Mouse (Mus musculus) gastrocnemius, postnatal 25 days (tissue): Measurements from ENCODE around the gene Arl3. TPM values are rescaled to one million over a fixed set of nuclear protein-coding genes. Genes with fewer than 3 reads are reported as not detected.

ENCODE experiments used
- DNase-seq: peaks from one replicate; pipeline ENCODE4 v3.0.0; 2022
- total RNA-seq, 2 experiments: library from RNA; stranded (reverse); gene quantifications; 1 replicate in 1 of 2; 2 replicates in 1 of 2; pipeline ENCODE4 v1.2.3; 2021

The Arl3 gene
- total RNA-seq, 2 experiments from 2014 or later = 49.6 to 55.8 TPM

GRCm38 (mm10) chr19:46500581-46501341, 72.2 kb downstream of the Arl3 start:
- DNase-seq = peak; percentile 42

DNA sequence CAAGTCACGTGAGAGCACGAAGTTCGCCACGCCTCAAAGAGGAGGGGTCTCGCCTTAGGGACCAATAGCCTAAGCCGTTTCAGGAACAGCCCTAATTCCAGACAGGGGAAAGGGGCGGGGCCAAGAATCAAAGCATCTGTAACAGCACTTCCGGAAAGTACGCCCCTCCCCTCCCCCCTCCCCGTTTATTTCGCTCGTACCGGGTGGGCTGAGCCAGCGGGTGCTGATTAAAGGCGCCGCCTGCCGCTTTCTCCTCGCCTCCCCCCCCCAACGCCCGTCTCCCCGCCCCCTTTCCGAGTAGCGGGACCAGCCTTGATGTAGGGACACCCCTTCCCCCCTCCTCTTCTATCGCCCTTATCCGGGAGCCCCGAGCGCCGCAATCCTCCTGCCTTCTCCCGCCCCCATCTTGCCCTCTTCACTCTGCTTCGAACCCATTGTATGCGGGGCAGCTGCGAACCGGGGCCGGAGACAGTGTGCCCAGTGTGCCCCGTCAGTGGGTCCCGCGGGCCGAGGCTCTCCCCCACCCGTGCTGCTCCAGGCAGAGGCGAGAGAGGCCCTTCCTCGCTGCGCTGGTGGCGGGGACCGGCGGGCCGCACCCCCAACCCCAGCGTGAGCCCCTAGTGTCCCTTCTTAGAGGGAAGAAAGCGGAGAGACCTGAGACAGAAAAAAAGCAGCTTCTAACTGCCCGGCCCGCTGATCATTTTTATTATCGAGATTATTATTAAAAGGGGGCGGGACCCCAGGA, 73.0 kb downstream of the Arl3 start:
- DNase-seq = peak; percentile 97

- DNase-seq = no peak
Measured at GRCm38 (mm10) chr19:46499539-46499835, 73.5 kb downstream of the Arl3 start.

- no peak for DNase-seq
Measured at GRCm38 (mm10) chr19:46497230-46497629, 75.8 kb downstream of the Arl3 start.

DNA sequence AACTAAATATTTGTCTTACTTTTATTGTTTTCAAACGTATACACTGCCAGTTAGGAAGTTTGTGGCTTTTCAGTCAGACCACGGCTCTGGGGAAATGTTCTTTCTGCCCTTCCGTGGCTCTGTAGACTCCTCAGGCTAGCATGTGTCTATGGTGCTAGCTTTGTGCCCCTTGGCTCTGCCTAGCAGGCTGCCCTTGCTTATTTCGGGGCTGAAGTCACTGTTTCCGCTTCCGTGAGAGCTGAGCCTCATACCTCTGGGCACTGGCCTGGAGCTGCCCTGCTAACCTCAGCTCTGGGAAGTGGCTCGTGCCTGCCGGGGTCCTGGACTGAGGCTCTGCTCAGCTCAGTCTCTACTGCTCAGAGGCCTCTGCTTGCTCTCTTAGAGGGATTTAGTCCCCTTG, 77.9 kb downstream of the Arl3 start:
- DNase-seq = no peak

DNA sequence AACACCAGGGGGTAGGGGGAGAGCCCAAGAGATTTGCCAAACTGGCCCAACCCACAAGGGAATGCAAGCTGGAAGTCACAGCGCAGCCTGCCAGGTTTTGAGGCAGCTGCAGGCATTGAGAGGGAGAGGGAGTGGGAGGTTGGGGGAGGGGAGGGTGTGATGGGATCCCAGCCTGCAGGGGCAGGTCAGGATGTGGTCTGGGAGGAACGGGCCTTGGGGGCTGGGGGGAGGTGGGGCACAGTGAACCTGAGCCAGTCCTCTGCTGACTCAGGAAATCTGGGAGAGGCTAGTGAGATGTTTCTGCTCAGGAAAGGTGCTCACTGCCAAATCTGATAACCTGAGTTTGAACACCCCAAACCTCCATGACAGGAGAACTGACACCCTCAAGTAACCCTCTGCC, 82.4 kb downstream of the Arl3 start:
- DNase-seq = peak; percentile 58

GRCm38 (mm10) chr19:46489448-46489847, 83.5 kb downstream of the Arl3 start:
- no peak for DNase-seq

- DNase-seq = no peak
Measured at GRCm38 (mm10) chr19:46486709-46487108, 86.3 kb downstream of the Arl3 start.

- no peak for DNase-seq
Measured at GRCm38 (mm10) chr19:46485847-46486246, 87.2 kb downstream of the Arl3 start.

GRCm38 (mm10) chr19:46484518-46484917, 88.5 kb downstream of the Arl3 start:
- peak; percentile 68 for DNase-seq

GRCm38 (mm10) chr19:46483701-46484328, 89.2 kb downstream of the Arl3 start:
- no peak for DNase-seq

- DNase-seq = no peak
Measured at GRCm38 (mm10) chr19:46482896-46483516, 90.0 kb downstream of the Arl3 start.

- no peak for DNase-seq
Measured at GRCm38 (mm10) chr19:46481756-46482155, 91.2 kb downstream of the Arl3 start.

DNA sequence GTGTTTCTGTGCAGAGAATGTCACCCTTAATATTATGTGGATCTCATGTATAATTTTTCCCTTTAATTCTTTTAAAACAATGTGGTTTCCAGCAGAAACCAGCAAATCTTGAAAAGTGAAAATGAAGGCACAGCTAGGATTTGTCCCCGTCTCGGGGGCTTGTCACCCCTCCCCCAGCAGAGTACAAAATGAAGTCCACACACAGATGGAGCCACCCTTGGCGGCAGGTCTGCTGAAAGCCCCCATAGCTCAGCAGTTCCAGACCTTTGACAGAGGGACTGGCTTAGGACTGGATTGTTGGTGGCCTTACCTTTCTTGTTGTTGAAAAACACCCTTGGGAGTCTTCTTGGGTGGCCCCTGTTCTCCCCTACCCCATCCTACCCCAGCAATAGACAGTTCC, 91.6 kb downstream of the Arl3 start:
- no peak for DNase-seq

Other genes with a start within 250 kb of the Arl3 start
- gene Psd, start 246.0 kb downstream of the Arl3 start, total RNA-seq = under 1 TPM; 0.28 to 0.54 TPM
- gene Fbxl15, start 245.0 kb downstream of the Arl3 start, total RNA-seq = 1 to 10 TPM; 2.9 TPM
- gene Cuedc2, start 234.5 kb downstream of the Arl3 start, total RNA-seq = 10 to 100 TPM; 56.1 to 56.5 TPM
- 1 to 10 TPM; 1.0 to 1.2 TPM for gene Mfsd13a, start 232.1 kb downstream of the Arl3 start, total RNA-seq
- gene 2310034G01Rik, start 222.9 kb downstream of the Arl3 start, total RNA-seq = under 1 TPM; 0.33 to 0.38 TPM
- gene Actr1a, start 177.4 kb downstream of the Arl3 start, total RNA-seq = 10 to 100 TPM; 49.3 to 53.1 TPM
- 1 to 10 TPM; 6.0 to 6.1 TPM for gene Sufu, start 176.3 kb downstream of the Arl3 start, total RNA-seq
- 10 to 100 TPM; 19.1 to 20.6 TPM for gene Trim8, start 71.5 kb downstream of the Arl3 start, total RNA-seq
- gene Sfxn2, start 167 bp upstream of the Arl3 start, total RNA-seq = 1 to 10 TPM; 2.8 TPM
- gene Wbp1l, start 25.9 kb upstream of the Arl3 start, total RNA-seq = 10 to 100 TPM; 39.0 to 47.3 TPM
- gene Cyp17a1, start 100.0 kb upstream of the Arl3 start, total RNA-seq = not detected
- gene Borcs7, start 116.7 kb upstream of the Arl3 start, total RNA-seq = 10 to 100 TPM; 11.4 to 11.8 TPM
- 10 to 100 TPM; 87.8 to 90.3 TPM for gene As3mt, start 134.3 kb upstream of the Arl3 start, total RNA-seq
- gene Cnnm2, start 188.4 kb upstream of the Arl3 start, total RNA-seq = 1 to 10 TPM; 3.2 to 3.4 TPM